Comparison of ENCODE assay signal across 9 mouse cellular contexts in the genomic region with DNA sequence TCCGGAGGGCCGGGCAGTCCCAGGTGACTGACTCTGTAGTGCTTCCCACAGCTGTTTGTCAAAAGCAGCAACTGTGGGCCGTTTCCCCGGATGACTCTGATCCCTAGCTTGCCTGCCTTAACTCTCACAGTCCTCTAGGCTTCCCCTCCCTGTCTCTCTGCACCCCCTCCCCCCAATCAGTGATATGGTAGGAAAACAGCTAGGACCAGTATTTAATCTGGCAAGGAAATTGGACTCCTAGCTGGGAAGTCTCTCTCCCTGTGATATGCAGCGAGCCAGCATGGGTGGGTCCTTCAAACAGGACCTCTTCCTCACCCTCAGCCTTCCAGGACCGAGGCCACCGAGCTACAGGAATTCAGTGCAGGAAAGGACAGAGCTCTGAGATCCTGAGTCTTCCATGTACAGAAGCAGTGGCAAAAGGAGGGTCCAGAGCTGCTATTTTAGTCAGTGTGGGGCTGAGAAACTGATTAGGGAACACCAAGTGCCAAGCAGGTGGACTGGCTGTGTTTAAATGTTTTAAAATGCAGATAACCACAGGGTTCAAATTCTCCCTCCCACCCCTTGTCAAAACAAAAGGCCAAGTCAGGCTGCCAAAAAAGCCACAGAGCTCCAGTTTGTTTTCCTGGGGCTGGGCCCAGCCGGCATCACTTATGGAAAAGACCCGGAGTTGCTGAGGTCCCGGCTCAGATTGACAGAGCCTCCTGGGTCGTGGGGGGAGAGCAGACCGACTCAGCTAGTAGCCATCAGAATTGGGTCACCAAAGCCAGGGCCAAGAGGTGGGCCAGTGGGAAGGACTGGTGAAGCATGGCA. TPM values are rescaled to one million over a fixed set of nuclear protein-coding genes. Genes with fewer than 3 reads are reported as not detected.
DNase-seq lines count a peak whose midpoint lies in the region; ATAC-seq lines count a peak whose summit lies in the region.
"Had no signal": no experiment of that assay in that cellular context is flagged by ENCODE, and none has a peak within 500 bp of the region (broad histone marks: within the 10 kb centered on the region; RNA-seq: fewer than 3 reads in every experiment).

No protein-coding gene starts in this region.

- H3K27me3 ChIP-seq in lung, embryonic 16.5 days (ENCODE audit: control insufficient read depth, insufficient read depth, low read depth, low read length) = no peaks in the 10 kb centered on the region

- H3K4me2 ChIP-seq in lung, embryonic 16.5 days (ENCODE audit: low read depth, low read length) = no peak overlapping the region

- DNase-seq in adrenal gland, postnatal 10 days = peak; percentile 62
- no peak for DNase-seq in adrenal gland, postnatal 4 days (ENCODE audit: low spot score in 2 of 2)
- peak; percentile 48 for DNase-seq in R1 (ENCODE audit: low read depth, low spot score)
- peak; percentile 64 for DNase-seq in gastrocnemius, postnatal 25 days
- DNase-seq in kidney, adult 11 months = peak; percentile 64
- DNase-seq in urinary bladder, postnatal 10 days (ENCODE audit: low spot score) = no peak

- ATAC-seq in lung, embryonic 16.5 days (ENCODE audit: low read depth) = peak; percentile 10; the same call in 1 of the 2 replicates
- ATAC-seq in frontal cortex, adult (ENCODE audit: low TSS enrichment) = no peak

- H3K9ac ChIP-seq in lung, embryonic 16.5 days (ENCODE audit: low read length) = peak overlapping the region; percentile 40; the same call in 1 of the 2 replicates

- 29% methylated on average over 12 of the region's 12 CpGs for WGBS in lung, embryonic 16.5 days

- peaks cover 58% of the 10 kb centered on the region for H3K4me1 ChIP-seq in lung, embryonic 16.5 days (replicated peaks; ENCODE audit: control insufficient read depth, insufficient read depth, low read length)

- no peaks in the 10 kb centered on the region for H3K9me3 ChIP-seq in lung, embryonic 16.5 days (ENCODE audit: control insufficient read depth, low read length)

- H3K36me3 ChIP-seq in lung, embryonic 16.5 days (ENCODE audit: control insufficient read depth, insufficient read depth, low read length) = peaks cover 7% of the 10 kb centered on the region

- H3K4me3 ChIP-seq in lung, embryonic 16.5 days (ENCODE audit: low read length) = no peak overlapping the region
- H3K4me3 ChIP-seq: erythroblast, embryonic 14.5 days had no signal

- H3K27ac ChIP-seq in lung, embryonic 16.5 days (ENCODE audit: low read length) = peak overlapping the region; percentile 81

RNA-seq across cellular contexts. Expression of a gene that starts 28.0 kb away (rescaled TPM):
- 1 to 10 TPM; 1.3 to 9.6 TPM for total RNA-seq in adrenal gland, postnatal 10 days (2021)
- total RNA-seq in adrenal gland, postnatal 4 days (2021) = 1 to 10 TPM; 1.1 to 1.4 TPM
- not detected for total RNA-seq in gastrocnemius, postnatal 25 days (2021)
- polyA plus RNA-seq in lung, embryonic 16.5 days (2015; fragmentation: Nextera tagmentation; extraction: Ambion mirVana) = 0.09 and 0.38 TPM in 2 replicates
- polyA plus RNA-seq: erythroblast, embryonic 14.5 days had no signal

RNA-seq across cellular contexts. Expression of a gene that starts 44.7 kb away (rescaled TPM):
- total RNA-seq in adrenal gland, postnatal 10 days (2021) = 10 to 100 TPM; 13.2 to 13.9 TPM
- 10 to 100 TPM; 16.2 to 20.9 TPM for total RNA-seq in adrenal gland, postnatal 4 days (2021)
- total RNA-seq in gastrocnemius, postnatal 25 days (2021) = 10 to 100 TPM; 11.4 to 11.8 TPM
- 15.9 and 16.3 TPM in 2 replicates for polyA plus RNA-seq in lung, embryonic 16.5 days (2015; fragmentation: Nextera tagmentation; extraction: Ambion mirVana)

RNA-seq across cellular contexts. Expression of a gene that starts 46.1 kb away (rescaled TPM):
- total RNA-seq in adrenal gland, postnatal 10 days (2021) = 100 to 1,000 TPM; 122 to 123 TPM
- 100 to 1,000 TPM; 180 to 182 TPM for total RNA-seq in adrenal gland, postnatal 4 days (2021)
- total RNA-seq in gastrocnemius, postnatal 25 days (2021) = 10 to 100 TPM; 39.0 to 47.3 TPM
- polyA plus RNA-seq in lung, embryonic 16.5 days (2015; fragmentation: Nextera tagmentation; extraction: Ambion mirVana) = 43.9 and 44.0 TPM in 2 replicates

Comparison
In these comparisons a context has a peak if more than half of its experiments do, and no peak if none do; other contexts are left out.
1. DNase-seq: peak in adrenal gland, postnatal 10 days (single experiment), R1 (single experiment), gastrocnemius, postnatal 25 days (single experiment) and kidney, adult 11 months (single experiment); none in adrenal gland, postnatal 4 days (0 of 2) and urinary bladder, postnatal 10 days (single experiment).